Mouse (Mus musculus) hindbrain, embryonic 11.5 days (tissue): ENCODE measurements around the gene Chrm5. TPM values are rescaled to one million over a fixed set of nuclear protein-coding genes. Genes with fewer than 3 reads are reported as not detected.
"Not testable (repeated sequence)": the region's sequence is repeated elsewhere in the genome, so short reads cannot be mapped to it uniquely, and the experiment has no call there.

Experiments
- ATAC-seq: fragments of 200-750 bp; cut with Nextera tagmentation; 2 replicates; pipeline ENCODE4 v1.8.0; 2017; ENCODE audit warnings: mild to moderate bottlenecking, moderate TSS enrichment, moderate library complexity; ENCODE audit not compliant: low FRiP score
- DNase-seq: peaks from one replicate; pipeline ENCODE4 v3.0.0-alpha.2; 2015; ENCODE audit warnings: low spot score
- H3K27ac ChIP-seq: fragments of 300-500 bp; sonication (generic); 2 replicates; pipeline ENCODE4 v1.5.1; 2014; ENCODE audit warnings: mild to moderate bottlenecking, low read depth, low read length
- H3K27me3 ChIP-seq: fragments of 300-500 bp; sonication (generic); 2 replicates; pipeline ENCODE4 v1.6.1; 2014; ENCODE audit warnings: mild to moderate bottlenecking, low read length, moderate library complexity, mixed read lengths; ENCODE audit not compliant: control insufficient read depth, insufficient read depth
- H3K36me3 ChIP-seq: fragments of 300-500 bp; sonication (generic); 2 replicates; pipeline ENCODE4 v1.6.1; 2014; ENCODE audit warnings: mild to moderate bottlenecking, low read length, moderate library complexity, mixed read lengths; ENCODE audit not compliant: control insufficient read depth, insufficient read depth
- H3K4me1 ChIP-seq: fragments of 300-500 bp; sonication (generic); replicated peaks from 2 replicates; pipeline ENCODE4 v1.6.1; 2014; ENCODE audit warnings: low read length, mixed read lengths; ENCODE audit not compliant: control insufficient read depth, insufficient read depth
- H3K4me2 ChIP-seq: fragments of 300-500 bp; sonication (generic); replicated peaks from 2 replicates; pipeline ENCODE4 v1.6.1; 2014; ENCODE audit warnings: mild to moderate bottlenecking, low read depth, low read length
- H3K4me3 ChIP-seq: fragments of 300-500 bp; sonication (generic); 2 replicates; pipeline ENCODE4 v1.5.1; 2014; ENCODE audit warnings: low read depth, low read length
- H3K9ac ChIP-seq: fragments of 300-500 bp; sonication (generic); 2 replicates; pipeline ENCODE4 v1.6.1; 2014; ENCODE audit warnings: low read depth, low read length
- H3K9me3 ChIP-seq: fragments of 300-500 bp; sonication (generic); 2 replicates; pipeline ENCODE4 v1.6.1; 2016; ENCODE audit warnings: low read length; ENCODE audit not compliant: control insufficient read depth
- WGBS: fragments of 180-500 bp; shearing (Covaris S2); extraction: QIAGEN DNeasy Blood & Tissue Kit; methylation state at CpG from one replicate; pipeline ENCODE4 v1.1.7; 2014; 5-methylcytosine and 5-hydroxymethylcytosine counted together
- polyA plus RNA-seq: library from polyadenylated mRNA; unstranded; fragments of >200 nt; fragmentation: Nextera tagmentation; extraction: Ambion mirVana; gene quantifications from 2 replicates; pipeline ENCODE4 v1.2.1, GENCODE M21; 2014

The Chrm5 gene
- polyA plus RNA-seq, 1 experiment from 2014 or later, result 0.17 TPM

GRCm38 (mm10) chr2:112448046-112448445 is 32.5 kb downstream of the Chrm5 start:
- H3K27ac ChIP-seq, H3K9me3 ChIP-seq, H3K4me2 ChIP-seq, H3K9ac ChIP-seq, H3K4me3 ChIP-seq, ATAC-seq, H3K36me3 ChIP-seq, H3K27me3 ChIP-seq, DNase-seq, H3K4me1 ChIP-seq: not testable (repeated sequence)
- 76% methylated on average over 4 of the region's 4 CpGs for WGBS

GRCm38 (mm10) chr2:112445511-112445910 is 35.1 kb downstream of the Chrm5 start:
- H3K27me3 ChIP-seq, result no peaks in the 10 kb centered on the region
- no peak overlapping the region for H3K4me3 ChIP-seq
- H3K4me2 ChIP-seq, result no peak overlapping the region
- no peaks in the 10 kb centered on the region for H3K36me3 ChIP-seq
- H3K9ac ChIP-seq, result no peak overlapping the region
- no peaks in the 10 kb centered on the region for H3K4me1 ChIP-seq
- no peak for ATAC-seq
- no peak overlapping the region for H3K27ac ChIP-seq
- no peaks in the 10 kb centered on the region for H3K9me3 ChIP-seq
- DNase-seq, result no peak

- Histone ChIP-seq H3K9ac (no peak overlapping the region), H3K4me1 (no peaks in the 10 kb centered on the region), H3K9me3 (no peaks in the 10 kb centered on the region), H3K4me3 (no peak overlapping the region), H3K27ac (no peak overlapping the region), H3K4me2 (no peak overlapping the region), H3K27me3 (no peaks in the 10 kb centered on the region), H3K36me3 (no peaks in the 10 kb centered on the region)
- no peak for ATAC-seq
- 79% methylated on average over 2 of the region's 2 CpGs for WGBS
- DNase-seq, result no peak
Observed at GRCm38 (mm10) chr2:112443491-112443890, 37.1 kb downstream of the Chrm5 start.

GRCm38 (mm10) chr2:112437589-112437988 is 43.0 kb downstream of the Chrm5 start:
- no peak overlapping the region for H3K4me3 ChIP-seq

GRCm38 (mm10) chr2:112436292-112436691 is 44.3 kb downstream of the Chrm5 start:
- Histone ChIP-seq H3K9me3 (no peaks in the 10 kb centered on the region), H3K4me1 (no peaks in the 10 kb centered on the region), H3K27me3 (no peaks in the 10 kb centered on the region), H3K36me3 (no peaks in the 10 kb centered on the region), H3K27ac (no peak overlapping the region), H3K9ac (no peak overlapping the region), H3K4me2 (no peak overlapping the region), H3K4me3 (no peak overlapping the region)
- ATAC-seq, result no peak
- 81% methylated on average over 4 of the region's 4 CpGs for WGBS
- no peak for DNase-seq

More at GRCm38 (mm10) chr2:112437589-112437988, 43.0 kb downstream of the Chrm5 start:
- Histone ChIP-seq H3K36me3 (no peaks in the 10 kb centered on the region), H3K9me3 (no peaks in the 10 kb centered on the region), H3K27me3 (no peaks in the 10 kb centered on the region), H3K9ac (no peak overlapping the region), H3K4me1 (no peaks in the 10 kb centered on the region), H3K27ac (no peak overlapping the region), H3K4me2 (no peak overlapping the region)
- ATAC-seq (no peak), DNase-seq (no peak)
- WGBS, result 87% methylated on average over 2 of the region's 2 CpGs

GRCm38 (mm10) chr2:112433359-112433758 is 47.2 kb downstream of the Chrm5 start:
- Histone ChIP-seq H3K9ac (no peak overlapping the region), H3K4me1 (no peaks in the 10 kb centered on the region), H3K4me2 (no peak overlapping the region), H3K4me3 (no peak overlapping the region), H3K27ac (no peak overlapping the region), H3K36me3 (no peaks in the 10 kb centered on the region), H3K27me3 (no peaks in the 10 kb centered on the region), H3K9me3 (no peaks in the 10 kb centered on the region)
- DNase-seq, result no peak
- no peak for ATAC-seq
- WGBS, result 86% methylated on average over 2 of the region's 2 CpGs

GRCm38 (mm10) chr2:112432523-112432922 is 48.0 kb downstream of the Chrm5 start:
- H3K9me3 ChIP-seq, result no peaks in the 10 kb centered on the region
- H3K9ac ChIP-seq, result no peak overlapping the region
- ATAC-seq, result no peak
- H3K27me3 ChIP-seq, result no peaks in the 10 kb centered on the region
- no peak overlapping the region for H3K4me2 ChIP-seq
- H3K27ac ChIP-seq, result no peak overlapping the region
- WGBS, result 92% methylated on average over 2 of the region's 2 CpGs
- H3K36me3 ChIP-seq, result no peaks in the 10 kb centered on the region
- H3K4me1 ChIP-seq, result no peaks in the 10 kb centered on the region
- no peak overlapping the region for H3K4me3 ChIP-seq
- no peak for DNase-seq

GRCm38 (mm10) chr2:112430403-112430802 is 50.2 kb downstream of the Chrm5 start:
- Histone ChIP-seq H3K4me3 (no peak overlapping the region), H3K27ac (no peak overlapping the region), H3K27me3 (no peaks in the 10 kb centered on the region), H3K9ac (no peak overlapping the region), H3K4me1 (no peaks in the 10 kb centered on the region), H3K36me3 (no peaks in the 10 kb centered on the region), H3K4me2 (no peak overlapping the region), H3K9me3 (no peaks in the 10 kb centered on the region)
- whole genome bisulfite sequencing, result 84% methylated on average over 5 of the region's 5 CpGs
- no peak for ATAC-seq
- no peak for DNase-seq

GRCm38 (mm10) chr2:112429665-112430064 is 50.9 kb downstream of the Chrm5 start:
- no peak overlapping the region for H3K4me2 ChIP-seq
- no peak overlapping the region for H3K4me3 ChIP-seq
- H3K27ac ChIP-seq, result no peak overlapping the region
- no peaks in the 10 kb centered on the region for H3K27me3 ChIP-seq
- H3K9me3 ChIP-seq, result no peaks in the 10 kb centered on the region
- DNase-seq (no peak), ATAC-seq (no peak)
- H3K9ac ChIP-seq, result no peak overlapping the region
- H3K36me3 ChIP-seq, result no peaks in the 10 kb centered on the region
- H3K4me1 ChIP-seq, result no peaks in the 10 kb centered on the region
- WGBS, result 89% methylated on average over 4 of the region's 4 CpGs
